Mouse (Mus musculus) lung, postnatal 0 days (tissue): ENCODE results near the gene Ncmap.

Source experiments
- CTCF ChIP-seq: IDR thresholded peaks from 2 replicates; pipeline ENCODE4 v1.5.1; 2016; ENCODE audit warnings: antibody characterized with exemption, mild to moderate bottlenecking
- EP300 ChIP-seq: IDR thresholded peaks from 2 replicates; pipeline ENCODE4 v1.6.1; 2016; ENCODE audit warnings: antibody characterized with exemption, mild to moderate bottlenecking, control low read depth

DNA sequence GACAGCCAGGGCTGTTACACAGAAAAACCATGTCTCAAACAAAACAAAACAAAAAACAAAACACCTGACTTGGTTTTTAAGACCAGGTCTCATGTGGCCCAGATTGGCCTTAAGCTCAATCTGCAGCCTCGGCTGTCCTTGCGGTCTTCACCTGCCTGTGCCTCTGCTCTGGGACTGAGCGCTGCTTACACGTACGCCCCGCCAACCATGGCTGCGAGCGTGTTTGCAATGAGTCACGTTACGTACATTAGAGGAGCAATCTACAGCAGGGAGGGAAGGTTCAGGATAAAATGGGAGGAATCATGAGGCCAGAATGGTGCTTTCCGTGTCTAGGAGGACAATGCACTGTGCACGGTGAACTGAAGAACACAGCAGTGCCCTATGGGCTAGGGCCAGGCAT lies 36.3 kb downstream of the Ncmap start:
- TF ChIP-seq CTCF (no peak), EP300 (no peak)
